Mouse (Mus musculus) heart, adult 2 months (tissue): ENCODE results near the gene Rmnd5a.

Experiments
- CTCF ChIP-seq: fragments of 200-600 bp; IDR thresholded peaks from 2 replicates; pipeline ENCODE4 v1.8.1; 2022; ENCODE audit warnings: antibody characterized with exemption, mild to moderate bottlenecking, moderate library complexity
- EP300 ChIP-seq: fragments of 200-500 bp; IDR thresholded peaks from 2 replicates; pipeline ENCODE4 v1.6.1; 2011; ENCODE audit warnings: low read depth, low read length, control low read depth; ENCODE audit not compliant: insufficient read depth
- POLR2A ChIP-seq: fragments of 200-500 bp; IDR thresholded peaks from 2 replicates; pipeline ENCODE4 v1.6.1; 2011; ENCODE audit warnings: mild to moderate bottlenecking, low read depth, low read length, control low read depth; ENCODE audit not compliant: insufficient read depth

GRCm38 (mm10) chr6:71475604-71476003, 35.2 kb upstream of the Rmnd5a start:
- TF ChIP-seq POLR2A (no peak), EP300 (no peak), CTCF (no peak)
